Mouse (Mus musculus): ENCODE measurements around the gene Kcnh7.

DNA sequence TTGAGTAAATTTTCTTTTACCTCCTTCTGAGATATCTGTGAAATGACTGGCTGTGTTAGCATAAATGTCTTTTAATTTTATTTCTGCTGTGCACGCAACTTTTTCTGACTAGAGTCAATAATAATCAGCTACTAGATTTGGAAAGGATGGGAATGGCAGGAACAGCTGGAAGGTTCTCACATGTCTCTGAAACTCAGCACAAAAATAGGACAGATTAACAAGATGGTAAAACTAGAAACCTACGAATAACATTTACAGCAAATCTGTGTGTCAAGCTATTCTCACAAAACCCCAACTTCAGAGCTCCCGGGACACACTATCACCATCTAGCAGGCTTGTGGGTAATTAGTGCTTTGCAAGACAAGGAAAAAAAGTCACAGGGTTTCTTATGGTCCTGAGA lies 134.2 kb downstream of the Kcnh7 start:
- TF ChIP-seq CTCF (IDR thresholded peaks at IDR 0.05; ENCODE audit: low read depth, low read length) (no peak), POLR2A (IDR thresholded peaks at IDR 0.05; ENCODE audit: borderline replicate concordance, low read depth, low read length) (no peak)

Measured in bone marrow macrophage, adult 2 months (primary cell).